In genomic region chr6:72442921-72443604, GRCm38 (mm10) we compare ENCODE assay signal across 24 mouse cellular contexts.
"Had no signal": no experiment of that assay in that cellular context is flagged by ENCODE, and none has a peak within 500 bp of the region (broad histone marks: within the 10 kb centered on the region; RNA-seq: fewer than 3 reads in every experiment).

No protein-coding gene starts in this region.

- ATAC-seq: hindbrain, postnatal 0 days; intestine, embryonic 16.5 days; liver, embryonic 12.5 days had no signal

- H3K9me3 ChIP-seq: heart, embryonic 13.5 days; heart, embryonic 15.5 days; hindbrain, embryonic 13.5 days; hindbrain, embryonic 15.5 days; kidney, embryonic 15.5 days; limb, embryonic 13.5 days; liver, embryonic 12.5 days had no signal

- H3K36me3 ChIP-seq: heart, embryonic 13.5 days; hindbrain, embryonic 13.5 days; hindbrain, embryonic 15.5 days; kidney, embryonic 15.5 days; limb, embryonic 13.5 days had no signal

- H3K4me2 ChIP-seq: heart, embryonic 11.5 days; heart, embryonic 13.5 days; heart, embryonic 15.5 days; hindbrain, embryonic 13.5 days; hindbrain, embryonic 15.5 days; kidney, embryonic 15.5 days; limb, embryonic 13.5 days; liver, embryonic 12.5 days had no signal

- H3K27ac ChIP-seq: heart, adult 2 months; heart, embryonic 13.5 days; heart, embryonic 15.5 days; hindbrain, embryonic 13.5 days; hindbrain, embryonic 15.5 days; hindbrain, postnatal 0 days; kidney, embryonic 15.5 days; kidney, postnatal 0 days; left cerebral cortex, adult 2 months; limb, embryonic 13.5 days; liver, embryonic 12.5 days; liver, embryonic 14.5 days had no signal

- H3K4me3 ChIP-seq: heart, adult 2 months; heart, embryonic 13.5 days; heart, embryonic 15.5 days; hindbrain, embryonic 13.5 days; hindbrain, embryonic 15.5 days; kidney, embryonic 15.5 days; left cerebral cortex, adult 2 months; limb, embryonic 13.5 days; liver, embryonic 12.5 days had no signal

- DNase-seq: gastrocnemius, postnatal 14 days; gastrocnemius, postnatal 36 days; heart, adult 11 months; heart, adult 2 months; heart, postnatal 14 days; heart, postnatal 36 days; kidney, adult 11 months; kidney, adult 2 months; kidney, adult 9 months; kidney, postnatal 14 days; kidney, postnatal 36 days had no signal

- H3K9ac ChIP-seq: heart, embryonic 13.5 days; heart, embryonic 15.5 days; hindbrain, embryonic 13.5 days; hindbrain, embryonic 15.5 days; kidney, embryonic 15.5 days; limb, embryonic 13.5 days; liver, embryonic 12.5 days; liver, embryonic 14.5 days had no signal

- H3K27me3 ChIP-seq: heart, embryonic 13.5 days; heart, embryonic 15.5 days; hindbrain, embryonic 13.5 days; hindbrain, embryonic 15.5 days; kidney, embryonic 15.5 days; limb, embryonic 13.5 days; liver, embryonic 12.5 days had no signal
